ENCODE assay signal across 19 mouse cellular contexts in genomic region chr2:33617670-33618069, GRCm38 (mm10). TPM values are rescaled to one million over a fixed set of nuclear protein-coding genes. Genes with fewer than 3 reads are reported as not detected.
DNase-seq lines count a peak whose midpoint lies in the region; ATAC-seq lines count a peak whose summit lies in the region.
"Had no signal": no experiment of that assay in that cellular context is flagged by ENCODE, and none has a peak within 500 bp of the region (broad histone marks: within the 10 kb centered on the region; RNA-seq: fewer than 3 reads in every experiment).

No protein-coding gene starts in this region.

- no peaks in the 10 kb centered on the region for H3K36me3 ChIP-seq in hindbrain, embryonic 14.5 days (replicated peaks; ENCODE audit: control insufficient read depth, insufficient read depth)
- H3K36me3 ChIP-seq in limb, embryonic 15.5 days: no peaks in the 10 kb centered on the region
- H3K36me3 ChIP-seq in kidney, embryonic 15.5 days: no peaks in the 10 kb centered on the region
- H3K36me3 ChIP-seq: embryonic facial prominence, embryonic 12.5 days; heart, embryonic 12.5 days had no signal

- H3K4me3 ChIP-seq in hindbrain, embryonic 14.5 days (replicated peaks; ENCODE audit: low read length): no peak overlapping the region
- H3K4me3 ChIP-seq in limb, embryonic 15.5 days: no peak overlapping the region
- H3K4me3 ChIP-seq in kidney, embryonic 15.5 days (replicated peaks): no peak overlapping the region

- H3K27ac ChIP-seq in hindbrain, embryonic 14.5 days: peak overlapping the region; percentile 86
- no peak overlapping the region for H3K27ac ChIP-seq in limb, embryonic 15.5 days
- no peak overlapping the region for H3K27ac ChIP-seq in kidney, embryonic 15.5 days
- H3K27ac ChIP-seq: embryonic facial prominence, embryonic 12.5 days had no signal

- H3K9ac ChIP-seq in hindbrain, embryonic 14.5 days: no peak overlapping the region
- H3K9ac ChIP-seq in limb, embryonic 15.5 days: no peak overlapping the region
- H3K9ac ChIP-seq in kidney, embryonic 15.5 days: no peak overlapping the region
- H3K9ac ChIP-seq: embryonic facial prominence, embryonic 12.5 days; heart, embryonic 12.5 days; liver, postnatal 0 days had no signal

- no peaks in the 10 kb centered on the region for H3K9me3 ChIP-seq in hindbrain, embryonic 14.5 days (ENCODE audit: control insufficient read depth, low read length)
- no peaks in the 10 kb centered on the region for H3K9me3 ChIP-seq in limb, embryonic 15.5 days
- no peaks in the 10 kb centered on the region for H3K9me3 ChIP-seq in kidney, embryonic 15.5 days (replicated peaks)
- H3K9me3 ChIP-seq: embryonic facial prominence, embryonic 12.5 days; heart, embryonic 12.5 days had no signal

- H3K27me3 ChIP-seq in hindbrain, embryonic 14.5 days (ENCODE audit: control insufficient read depth, insufficient read depth, low read length): peaks cover 32% of the 10 kb centered on the region
- peaks cover 60% of the 10 kb centered on the region for H3K27me3 ChIP-seq in limb, embryonic 15.5 days
- H3K27me3 ChIP-seq in kidney, embryonic 15.5 days: peaks cover 82% of the 10 kb centered on the region

- WGBS in hindbrain, embryonic 14.5 days: 55% methylated on average over 9 of the region's 9 CpGs
- 65% methylated on average over 9 of the region's 9 CpGs for WGBS in limb, embryonic 15.5 days
- 82% methylated on average over 9 of the region's 9 CpGs for WGBS in kidney, embryonic 15.5 days

- peak overlapping the region; percentile 53; the same call in 1 of the 2 replicates for H3K4me2 ChIP-seq in hindbrain, embryonic 14.5 days (replicated peaks)
- H3K4me2 ChIP-seq in limb, embryonic 15.5 days: no peak overlapping the region
- no peak overlapping the region for H3K4me2 ChIP-seq in kidney, embryonic 15.5 days

- intact Hi-C loops in left cerebral cortex, postnatal 4 days (cut with DNase I): no loop called here

- peak; percentile 3 for DNase-seq in adrenal gland, postnatal 14 days
- DNase-seq in adrenal gland, adult (ENCODE audit: inconsistent age in 2 of 2, low spot score in 1 of 2): no peak
- peak; percentile 46 for DNase-seq in left cerebral cortex, postnatal 4 days
- no peak for DNase-seq in left cerebral cortex, adult 18-20 months (ENCODE audit: low spot score in 2 of 2)
- no peak for DNase-seq in hindbrain, embryonic 14.5 days (ENCODE audit: low spot score)
- DNase-seq: adrenal gland, postnatal 25 days; cerebellum, postnatal 14 days; gastrocnemius, postnatal 25 days; heart, postnatal 4 days; kidney, adult 18-20 months; kidney, postnatal 25 days; liver, postnatal 0 days; lung, postnatal 4 days; right cerebral cortex, postnatal 25 days had no signal

- peak; percentile 32 for ATAC-seq in hindbrain, embryonic 14.5 days (ENCODE audit: low FRiP score)
- peak; percentile 10; the same call in 1 of the 2 replicates for ATAC-seq in limb, embryonic 15.5 days (ENCODE audit: insufficient number of reproducible peaks, low FRiP score, low TSS enrichment, low read depth)
- ATAC-seq in megakaryocyte progenitor cell, adult 5-6 weeks (replicated peaks; ENCODE audit: poor library complexity): no peak
- ATAC-seq in kidney, embryonic 15.5 days (replicated peaks; ENCODE audit: low FRiP score): no peak
- ATAC-seq: liver, postnatal 0 days had no signal

- peaks cover 43% of the 10 kb centered on the region for H3K4me1 ChIP-seq in hindbrain, embryonic 14.5 days (replicated peaks; ENCODE audit: control insufficient read depth, insufficient read depth, low read length)
- H3K4me1 ChIP-seq in limb, embryonic 15.5 days: peaks cover 33% of the 10 kb centered on the region
- peaks cover 27% of the 10 kb centered on the region for H3K4me1 ChIP-seq in kidney, embryonic 15.5 days

RNA-seq across cellular contexts. Expression of gene Lmx1b, which starts 22.6 kb away (rescaled TPM):
- not detected in 2 replicates for total RNA-seq in adrenal gland, postnatal 14 days (2021)
- total RNA-seq in left cerebral cortex, postnatal 4 days (2021): under 1 TPM; 0.24 to 0.26 TPM
- under 1 TPM; 0.14 to 0.60 TPM for total RNA-seq in left cerebral cortex, adult 18-20 months (2021)
- polyA plus RNA-seq in hindbrain, embryonic 14.5 days (2014; fragmentation: Nextera tagmentation; extraction: Ambion mirVana): 6.7 and 8.7 TPM in 2 replicates
- 2.9 and 4.1 TPM in 2 replicates for polyA plus RNA-seq in limb, embryonic 15.5 days (2015; fragmentation: Nextera tagmentation; extraction: Ambion mirVana)
- not detected in 2 replicates for total RNA-seq in megakaryocyte progenitor cell, adult 5-6 weeks (2015)
- not detected in 2 replicates for total RNA-seq in megakaryocyte progenitor cell, adult 5-6 weeks (2017)
- polyA plus RNA-seq in kidney, embryonic 15.5 days (2015; fragmentation: Nextera tagmentation; extraction: Ambion mirVana): 1.1 and 1.2 TPM in 2 replicates
- polyA plus RNA-seq: liver, postnatal 0 days had no signal

Comparison
In these comparisons a context has a peak if more than half of its experiments do, and no peak if none do; other contexts are left out.
1. DNase-seq: peak in adrenal gland, postnatal 14 days (single experiment) and left cerebral cortex, postnatal 4 days (single experiment); none in adrenal gland, adult (0 of 2), left cerebral cortex, adult 18-20 months (0 of 2) and hindbrain, embryonic 14.5 days (single experiment).
2. ATAC-seq: peak in hindbrain, embryonic 14.5 days (single experiment) and limb, embryonic 15.5 days (single experiment); none in megakaryocyte progenitor cell, adult 5-6 weeks (single experiment) and kidney, embryonic 15.5 days (single experiment).